Mouse (Mus musculus): ENCODE results near the gene Tmem200c.

GRCm38 (mm10) chr17:68848739-68849138, 22.3 kb downstream of the Tmem200c start:
- TF ChIP-seq CTCF (IDR thresholded peaks at IDR 0.05; ENCODE audit: borderline replicate concordance, insufficient read depth, low read depth, low read length) (no peak), POLR2A (IDR thresholded peaks at IDR 0.05; ENCODE audit: borderline replicate concordance, insufficient read depth, low read length) (no peak)

Data from cerebellum, adult 2 months (tissue).